Mouse (Mus musculus) hindbrain, embryonic 11.5 days (tissue): Measurements from ENCODE around the gene Drosha. TPM values are rescaled to one million over a fixed set of nuclear protein-coding genes. Genes with fewer than 3 reads are reported as not detected.

Experiments
- ATAC-seq: fragments of 200-750 bp; cut with Nextera tagmentation; 2 replicates; pipeline ENCODE4 v1.8.0; 2017; ENCODE audit warnings: mild to moderate bottlenecking, moderate TSS enrichment, moderate library complexity; ENCODE audit not compliant: low FRiP score
- DNase-seq: peaks from one replicate; pipeline ENCODE4 v3.0.0-alpha.2; 2015; ENCODE audit warnings: low spot score
- H3K27ac ChIP-seq: fragments of 300-500 bp; sonication (generic); 2 replicates; pipeline ENCODE4 v1.5.1; 2014; ENCODE audit warnings: mild to moderate bottlenecking, low read depth, low read length
- H3K27me3 ChIP-seq: fragments of 300-500 bp; sonication (generic); 2 replicates; pipeline ENCODE4 v1.6.1; 2014; ENCODE audit warnings: mild to moderate bottlenecking, low read length, moderate library complexity, mixed read lengths; ENCODE audit not compliant: control insufficient read depth, insufficient read depth
- H3K36me3 ChIP-seq: fragments of 300-500 bp; sonication (generic); 2 replicates; pipeline ENCODE4 v1.6.1; 2014; ENCODE audit warnings: mild to moderate bottlenecking, low read length, moderate library complexity, mixed read lengths; ENCODE audit not compliant: control insufficient read depth, insufficient read depth
- H3K4me1 ChIP-seq: fragments of 300-500 bp; sonication (generic); replicated peaks from 2 replicates; pipeline ENCODE4 v1.6.1; 2014; ENCODE audit warnings: low read length, mixed read lengths; ENCODE audit not compliant: control insufficient read depth, insufficient read depth
- H3K4me2 ChIP-seq: fragments of 300-500 bp; sonication (generic); replicated peaks from 2 replicates; pipeline ENCODE4 v1.6.1; 2014; ENCODE audit warnings: mild to moderate bottlenecking, low read depth, low read length
- H3K4me3 ChIP-seq: fragments of 300-500 bp; sonication (generic); 2 replicates; pipeline ENCODE4 v1.5.1; 2014; ENCODE audit warnings: low read depth, low read length
- H3K9ac ChIP-seq: fragments of 300-500 bp; sonication (generic); 2 replicates; pipeline ENCODE4 v1.6.1; 2014; ENCODE audit warnings: low read depth, low read length
- H3K9me3 ChIP-seq: fragments of 300-500 bp; sonication (generic); 2 replicates; pipeline ENCODE4 v1.6.1; 2016; ENCODE audit warnings: low read length; ENCODE audit not compliant: control insufficient read depth
- WGBS: fragments of 180-500 bp; shearing (Covaris S2); extraction: QIAGEN DNeasy Blood & Tissue Kit; methylation state at CpG from one replicate; pipeline ENCODE4 v1.1.7; 2014; 5-methylcytosine and 5-hydroxymethylcytosine counted together
- polyA plus RNA-seq: library from polyadenylated mRNA; unstranded; fragments of >200 nt; fragmentation: Nextera tagmentation; extraction: Ambion mirVana; gene quantifications from 2 replicates; pipeline ENCODE4 v1.2.1, GENCODE M21; 2014

Drosha gene
- polyA plus RNA-seq, 1 experiment from 2014 or later = 68.4 TPM

DNA sequence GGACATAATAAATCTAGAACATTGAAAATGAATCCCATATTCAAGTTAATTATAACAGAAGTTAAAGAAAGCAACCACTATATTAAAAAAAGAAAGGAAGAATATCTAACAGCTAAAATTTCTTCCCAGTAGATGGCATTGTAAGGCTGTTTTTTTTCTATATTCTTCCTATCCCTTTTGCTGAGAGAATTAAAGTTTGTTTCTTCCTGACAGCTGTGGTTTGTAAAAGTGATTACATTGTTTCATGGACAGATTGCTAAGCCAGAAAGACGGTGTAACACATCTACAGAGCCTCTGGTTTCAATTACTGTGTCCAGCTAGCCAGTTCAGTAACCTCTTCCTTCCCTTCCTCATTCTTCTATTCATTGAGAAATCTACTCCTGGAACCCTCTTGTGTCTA is 39.1 kb downstream of the Drosha start:
- Histone ChIP-seq H3K27me3 (no peaks in the 10 kb centered on the region), H3K9me3 (no peaks in the 10 kb centered on the region), H3K27ac (no peak overlapping the region), H3K4me3 (no peak overlapping the region), H3K9ac (no peak overlapping the region), H3K4me1 (no peaks in the 10 kb centered on the region), H3K36me3 (peaks cover 6% of the 10 kb centered on the region), H3K4me2 (no peak overlapping the region)
- 78% methylated on average over 1 of the region's 1 CpGs for WGBS
- ATAC-seq (no peak), DNase-seq (no peak)

DNA sequence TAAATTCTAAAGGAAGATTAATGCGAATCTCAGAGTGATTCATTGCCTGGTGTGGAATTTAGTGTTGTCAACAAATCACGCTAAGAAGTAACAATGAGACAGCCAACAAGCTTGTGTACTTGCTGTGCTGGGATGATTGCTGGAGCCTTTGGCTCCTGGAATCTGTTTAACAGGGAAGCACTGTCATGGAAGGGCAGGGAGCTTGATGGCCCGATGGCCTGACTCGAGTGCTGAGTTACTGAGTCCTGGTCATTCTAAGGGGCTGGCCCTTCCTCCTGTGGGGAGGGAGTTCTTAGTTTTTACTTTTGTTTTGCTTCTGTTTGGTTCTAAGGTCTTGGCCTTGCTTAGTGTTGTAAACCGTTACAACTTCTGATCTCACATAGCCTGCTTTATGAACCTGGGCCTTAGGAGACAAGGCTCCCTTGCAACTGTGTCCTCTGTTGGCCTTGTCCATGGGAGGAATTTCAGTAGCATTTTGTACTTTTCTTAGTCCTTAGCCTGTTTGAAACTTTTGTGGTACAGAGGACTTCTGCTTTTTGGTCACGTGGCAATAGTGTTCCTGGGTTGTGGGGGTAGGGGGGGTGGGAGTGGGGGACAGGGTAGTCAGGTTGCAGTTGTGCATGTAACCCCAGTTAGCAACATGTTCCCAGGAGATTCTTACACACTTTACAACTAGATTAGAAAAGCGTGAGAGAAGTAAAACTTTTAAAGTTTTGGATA is 41.1 kb downstream of the Drosha start:
- DNase-seq = no peak
- Histone ChIP-seq H3K4me2 (no peak overlapping the region), H3K27me3 (no peaks in the 10 kb centered on the region), H3K9me3 (no peaks in the 10 kb centered on the region), H3K4me1 (no peaks in the 10 kb centered on the region), H3K27ac (no peak overlapping the region), H3K36me3 (peaks cover 2% of the 10 kb centered on the region; the same call in 1 of the 2 replicates), H3K4me3 (no peak overlapping the region), H3K9ac (no peak overlapping the region)
- ATAC-seq = no peak
- WGBS = 88% methylated on average over 7 of the region's 7 CpGs

DNA sequence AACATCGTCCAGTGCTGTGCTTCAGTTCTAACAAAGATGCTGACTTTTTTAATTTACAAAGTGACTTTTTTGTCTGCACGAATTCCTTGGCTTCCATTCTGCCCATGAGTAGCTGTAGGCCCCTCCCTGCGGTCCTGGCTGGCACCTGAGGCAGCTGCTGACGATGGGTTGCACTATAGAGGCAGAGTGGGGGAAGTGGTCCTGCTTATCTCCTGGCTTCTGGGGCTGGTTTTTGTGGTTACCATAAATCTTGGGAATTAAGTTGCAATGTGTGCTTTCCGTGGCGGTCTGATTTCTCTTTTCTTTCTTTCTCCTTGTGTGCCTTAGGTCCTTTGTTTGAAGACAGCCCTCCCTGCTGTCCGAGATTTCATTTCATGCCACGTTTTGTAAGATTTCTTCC is 42.7 kb downstream of the Drosha start:
- no peaks in the 10 kb centered on the region for H3K4me1 ChIP-seq
- no peak overlapping the region for H3K4me2 ChIP-seq
- no peaks in the 10 kb centered on the region for H3K27me3 ChIP-seq
- no peak for ATAC-seq
- H3K4me3 ChIP-seq = no peak overlapping the region
- 84% methylated on average over 8 of the region's 8 CpGs for WGBS
- H3K9ac ChIP-seq = no peak overlapping the region
- H3K9me3 ChIP-seq = no peaks in the 10 kb centered on the region
- peaks cover under 1% of the 10 kb centered on the region; the same call in 1 of the 2 replicates for H3K36me3 ChIP-seq
- DNase-seq = no peak
- no peak overlapping the region for H3K27ac ChIP-seq

DNA sequence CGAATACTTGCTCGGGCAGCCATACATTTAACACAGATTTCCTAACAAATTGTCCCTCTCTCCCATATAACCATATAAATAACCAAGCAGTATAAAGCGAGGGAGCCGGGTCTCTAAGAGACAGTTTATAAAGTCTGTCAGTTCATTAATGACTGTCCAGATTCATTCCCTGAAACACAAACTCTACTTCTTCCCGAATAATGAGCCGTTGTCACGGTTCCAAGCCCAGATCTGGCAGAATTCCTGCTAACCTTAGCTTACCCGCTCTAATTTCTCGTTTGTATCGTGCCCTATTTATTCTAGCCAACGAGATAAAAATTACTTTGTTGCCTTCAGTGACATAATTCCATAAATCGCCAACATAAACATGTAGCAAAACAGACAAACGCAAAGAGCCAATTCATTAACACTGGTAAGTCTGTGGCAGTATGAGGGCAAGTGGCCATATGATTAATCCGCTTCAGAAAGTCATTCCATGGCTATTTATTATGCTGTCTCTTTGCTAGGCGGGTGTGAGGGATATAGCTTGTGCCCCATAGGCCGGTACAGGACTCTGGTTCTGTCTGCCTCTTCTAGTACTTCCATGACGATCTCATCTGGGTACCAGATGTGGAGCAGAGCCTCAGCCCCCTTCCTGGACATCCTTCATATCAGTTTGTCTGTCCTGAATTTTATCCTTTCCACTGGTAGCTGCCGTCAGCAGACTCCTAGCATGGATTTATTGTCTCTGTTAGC is 51.0 kb downstream of the Drosha start:
- no peaks in the 10 kb centered on the region for H3K27me3 ChIP-seq
- no peak for ATAC-seq
- 0 out of 2 replicates have a peak, but pooled peaks cover 2% of the 10 kb centered on the region for H3K36me3 ChIP-seq
- H3K4me3 ChIP-seq = no peak overlapping the region
- WGBS = 88% methylated on average over 18 of the region's 18 CpGs
- no peak for DNase-seq
- H3K27ac ChIP-seq = no peak overlapping the region
- H3K4me1 ChIP-seq = no peaks in the 10 kb centered on the region
- H3K9ac ChIP-seq = no peak overlapping the region
- H3K9me3 ChIP-seq = no peaks in the 10 kb centered on the region
- H3K4me2 ChIP-seq = no peak overlapping the region

DNA sequence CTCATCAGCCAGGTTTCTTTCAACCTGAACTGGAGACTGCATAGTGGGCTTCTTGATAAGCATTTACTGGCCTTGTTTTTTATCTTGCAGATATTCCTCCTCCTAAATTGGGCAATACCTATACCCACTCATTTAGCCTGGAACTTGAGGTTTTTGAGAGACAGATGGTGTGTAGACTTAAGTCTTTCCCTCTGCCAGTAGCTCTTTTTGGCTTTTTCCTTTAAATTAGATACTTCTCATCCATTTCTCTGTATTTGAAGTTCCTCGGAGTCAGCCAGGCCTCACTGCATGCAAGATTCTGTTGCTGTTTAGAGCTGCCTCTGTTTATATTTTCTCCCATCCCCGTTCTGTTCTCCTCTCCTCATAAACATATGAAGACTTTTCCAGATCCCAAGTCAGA is 51.7 kb downstream of the Drosha start:
- no peak for ATAC-seq
- 93% methylated on average over 2 of the region's 2 CpGs for WGBS
- H3K36me3 ChIP-seq = 0 out of 2 replicates have a peak, but pooled peaks cover 2% of the 10 kb centered on the region

DNA sequence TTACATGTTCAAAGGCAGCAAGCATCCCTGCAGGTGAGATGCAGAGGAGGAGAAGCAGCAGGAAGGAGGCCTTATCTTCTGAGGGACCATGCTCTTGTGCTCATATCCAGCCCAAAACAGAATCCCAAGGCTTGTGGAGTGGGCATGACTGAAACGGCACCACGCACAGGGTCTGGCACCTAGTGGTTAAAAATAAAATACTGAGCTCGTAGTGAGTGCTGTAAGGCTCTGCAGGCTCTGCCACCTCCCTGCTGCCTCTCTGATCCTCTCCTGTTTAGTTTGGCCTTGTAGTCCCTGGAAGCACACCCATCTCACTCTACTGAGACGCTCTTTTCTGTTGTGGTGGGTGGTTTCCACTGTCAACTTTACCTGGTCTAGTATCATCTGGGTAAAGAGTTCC is 52.3 kb downstream of the Drosha start:
- Histone ChIP-seq H3K36me3 (peaks cover 5% of the 10 kb centered on the region; the same call in 1 of the 2 replicates), H3K4me3 (no peak overlapping the region)
- WGBS = 87% methylated on average over 4 of the region's 4 CpGs

More for the DNA sequence above, 51.7 kb downstream of the Drosha start:
- no peak overlapping the region for H3K4me2 ChIP-seq
- no peak for DNase-seq
- no peak overlapping the region for H3K4me3 ChIP-seq
- no peak overlapping the region for H3K9ac ChIP-seq
- H3K27ac ChIP-seq = no peak overlapping the region
- H3K9me3 ChIP-seq = no peaks in the 10 kb centered on the region
- H3K4me1 ChIP-seq = no peaks in the 10 kb centered on the region
- H3K27me3 ChIP-seq = no peaks in the 10 kb centered on the region

DNA sequence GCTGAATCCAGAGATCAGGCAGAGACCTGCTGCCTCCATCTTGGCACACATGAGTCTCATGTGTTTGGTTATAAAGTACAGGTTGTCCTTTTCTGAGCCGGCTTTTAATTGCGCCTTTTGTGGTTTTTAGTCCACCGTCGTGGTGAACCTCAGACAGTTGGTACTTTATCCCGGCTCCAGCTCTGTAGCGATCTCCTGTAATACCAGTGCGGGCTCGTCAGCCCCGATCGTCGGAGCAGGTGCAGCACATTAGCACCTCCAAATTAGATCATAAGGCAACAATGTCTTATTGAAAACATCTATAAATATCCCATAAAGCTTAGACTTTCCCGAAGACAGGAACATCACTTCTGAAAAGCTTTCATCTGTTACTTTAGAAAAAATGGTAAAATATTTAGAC is 53.3 kb downstream of the Drosha start:
- Histone ChIP-seq H3K9me3 (no peaks in the 10 kb centered on the region), H3K9ac (no peak overlapping the region), H3K36me3 (peaks cover 8% of the 10 kb centered on the region; the same call in 1 of the 2 replicates), H3K27ac (no peak overlapping the region), H3K4me3 (no peak overlapping the region), H3K4me1 (no peaks in the 10 kb centered on the region), H3K27me3 (no peaks in the 10 kb centered on the region), H3K4me2 (no peak overlapping the region)
- DNase-seq = no peak
- no peak for ATAC-seq
- 96% methylated on average over 12 of the region's 12 CpGs for WGBS

More for the DNA sequence above, 52.3 kb downstream of the Drosha start:
- Histone ChIP-seq H3K27me3 (no peaks in the 10 kb centered on the region), H3K27ac (no peak overlapping the region), H3K9me3 (no peaks in the 10 kb centered on the region), H3K4me2 (no peak overlapping the region), H3K9ac (no peak overlapping the region), H3K4me1 (no peaks in the 10 kb centered on the region)
- no peak for DNase-seq
- ATAC-seq = no peak

DNA sequence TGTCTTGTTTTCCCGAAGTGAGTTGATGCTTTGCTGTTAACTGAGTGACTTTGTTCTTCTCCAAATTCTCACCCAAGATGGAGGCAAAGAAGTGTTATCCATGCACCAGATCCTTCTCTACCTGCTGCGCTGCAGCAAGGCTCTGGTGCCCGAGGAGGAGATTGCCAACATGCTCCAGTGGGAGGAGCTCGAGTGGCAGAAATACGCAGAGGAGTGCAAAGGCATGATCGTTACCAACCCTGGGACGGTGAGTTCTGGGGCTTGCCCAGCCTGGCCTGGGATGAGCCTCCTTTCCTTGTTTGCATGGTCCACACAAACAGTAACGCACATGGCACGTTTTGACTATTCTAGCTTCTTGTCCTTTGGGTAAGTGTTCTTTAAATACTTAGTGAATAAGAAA is 54.0 kb downstream of the Drosha start:
- no peak for DNase-seq
- H3K27ac ChIP-seq = no peak overlapping the region
- no peak overlapping the region for H3K4me3 ChIP-seq
- no peak overlapping the region for H3K9ac ChIP-seq
- no peaks in the 10 kb centered on the region for H3K9me3 ChIP-seq
- H3K27me3 ChIP-seq = no peaks in the 10 kb centered on the region
- ATAC-seq = no peak
- WGBS = 94% methylated on average over 9 of the region's 9 CpGs
- H3K36me3 ChIP-seq = peaks cover 11% of the 10 kb centered on the region; the same call in 1 of the 2 replicates
- H3K4me1 ChIP-seq = no peaks in the 10 kb centered on the region
- no peak overlapping the region for H3K4me2 ChIP-seq
